Mouse (Mus musculus) limb, embryonic 15.5 days (tissue): ENCODE measurements at regions not wholly inside any gene's neighbourhood (a gene's known extent, or its start where the extent isn't known, plus 50 kb on each side); places are given as distances from the start of the nearest gene placed in this dataset.
"Not testable (repeated sequence)": the region's sequence is repeated elsewhere in the genome, so short reads cannot be mapped to it uniquely, and the experiment has no call there.

Experiments used
- ATAC-seq: fragments of 200-750 bp; cut with Nextera tagmentation; 2 replicates; pipeline ENCODE4 v1.8.0; 2017; ENCODE audit warnings: low read depth, moderate TSS enrichment; ENCODE audit not compliant: insufficient number of reproducible peaks, low FRiP score, low TSS enrichment
- H3K27ac ChIP-seq: fragments of 300-500 bp; sonication (generic); 2 replicates; pipeline ENCODE4 v1.5.1; 2015; ENCODE audit warnings: moderate library complexity, mild to moderate bottlenecking, inconsistent platforms
- H3K27me3 ChIP-seq: fragments of 300-500 bp; sonication (generic); 2 replicates; pipeline ENCODE4 v1.6.1; 2015; ENCODE audit warnings: inconsistent platforms
- H3K36me3 ChIP-seq: fragments of 300-500 bp; sonication (generic); 2 replicates; pipeline ENCODE4 v1.6.1; 2015; ENCODE audit warnings: inconsistent platforms
- H3K4me1 ChIP-seq: fragments of 300-500 bp; sonication (generic); 2 replicates; pipeline ENCODE4 v1.6.1; 2015; ENCODE audit warnings: inconsistent platforms
- H3K4me2 ChIP-seq: fragments of 300-500 bp; sonication (generic); 2 replicates; pipeline ENCODE4 v1.6.1; 2015; ENCODE audit warnings: mild to moderate bottlenecking, inconsistent platforms
- H3K4me3 ChIP-seq: fragments of 300-500 bp; sonication (generic); 2 replicates; pipeline ENCODE4 v1.5.1; 2015; ENCODE audit warnings: mild to moderate bottlenecking, inconsistent platforms
- H3K9ac ChIP-seq: fragments of 300-500 bp; sonication (generic); 2 replicates; pipeline ENCODE4 v1.6.1; 2015; ENCODE audit warnings: inconsistent platforms
- H3K9me3 ChIP-seq: fragments of 300-500 bp; sonication (generic); 2 replicates; pipeline ENCODE4 v1.6.1; 2016; ENCODE audit warnings: inconsistent platforms
- WGBS: fragments of 180-500 bp; shearing (Covaris S2); methylation state at CpG from one replicate; pipeline ENCODE4 v1.1.7; 2015; 5-methylcytosine and 5-hydroxymethylcytosine counted together

DNA sequence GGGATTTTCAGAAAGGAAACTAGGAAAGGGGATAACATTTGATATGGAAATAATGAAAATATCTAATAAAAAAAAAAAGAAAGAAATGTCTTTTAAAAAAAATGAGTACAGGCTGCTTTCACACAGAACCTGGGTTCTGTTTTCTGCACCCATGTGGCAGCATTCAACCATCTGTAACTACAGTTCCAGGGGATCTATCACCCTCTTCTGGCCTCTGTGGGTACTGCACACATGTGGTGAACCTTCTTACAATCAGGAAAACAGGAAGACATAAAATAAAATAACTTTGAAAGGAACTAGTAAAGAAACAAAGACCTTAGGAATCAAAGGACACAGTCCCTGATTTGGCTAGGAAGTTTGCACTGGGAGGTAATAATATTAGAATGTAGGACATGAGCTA is 205.5 kb upstream of the Zpld1 start:
- Histone ChIP-seq H3K36me3 (no peaks in the 10 kb centered on the region), H3K4me1 (no peaks in the 10 kb centered on the region), H3K27me3 (no peaks in the 10 kb centered on the region), H3K9me3 (no peaks in the 10 kb centered on the region), H3K4me3 (no peak overlapping the region), H3K27ac (no peak overlapping the region), H3K9ac (no peak overlapping the region), H3K4me2 (no peak overlapping the region)
- no peak for ATAC-seq

DNA sequence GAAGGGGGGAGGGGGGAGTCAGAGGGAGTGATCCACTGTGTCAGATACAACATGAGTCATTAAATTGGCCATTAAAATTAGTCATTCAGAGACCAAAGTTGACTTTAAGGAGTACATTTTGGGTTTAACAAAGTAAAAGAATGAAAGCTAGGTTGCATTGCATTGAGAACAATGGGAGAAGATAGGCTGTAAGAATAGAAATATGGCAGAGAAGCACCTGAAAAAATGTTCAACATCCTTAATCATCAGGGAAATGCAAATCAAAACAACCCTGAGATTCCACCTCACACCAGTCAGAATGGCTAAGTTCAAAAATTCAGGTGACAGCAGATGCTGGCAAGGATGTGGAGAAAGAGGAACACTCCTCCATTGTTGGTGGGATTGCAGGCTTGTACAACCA is 202.0 kb upstream of the Zpld1 start:
- H3K4me2 ChIP-seq, H3K9me3 ChIP-seq, ATAC-seq, H3K9ac ChIP-seq, H3K27ac ChIP-seq, H3K36me3 ChIP-seq, H3K27me3 ChIP-seq, H3K4me1 ChIP-seq, H3K4me3 ChIP-seq: not testable (repeated sequence)

DNA sequence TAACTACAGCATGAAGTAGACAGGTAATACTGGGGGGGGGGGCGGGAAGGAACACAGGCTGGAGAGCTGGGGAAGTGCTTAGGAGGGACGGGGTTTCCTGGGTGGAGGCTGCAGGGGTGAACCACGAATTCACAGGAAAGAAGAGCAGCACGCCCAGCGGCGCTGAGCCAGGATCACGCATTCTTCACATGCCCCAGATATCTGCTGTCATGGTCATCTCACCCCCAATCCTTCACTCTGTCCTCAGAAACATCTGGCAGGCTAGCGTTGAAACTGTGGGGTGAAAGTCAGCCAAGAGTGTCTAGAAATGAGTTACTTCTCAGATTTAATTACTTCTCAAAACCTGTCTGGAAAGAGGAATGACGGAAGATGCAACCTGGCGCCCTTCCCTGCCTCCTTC is 197.3 kb upstream of the Zpld1 start:
- H3K27ac ChIP-seq, result no peak overlapping the region
- no peaks in the 10 kb centered on the region for H3K27me3 ChIP-seq
- H3K36me3 ChIP-seq, result no peaks in the 10 kb centered on the region
- no peak overlapping the region for H3K4me3 ChIP-seq
- no peaks in the 10 kb centered on the region for H3K9me3 ChIP-seq
- ATAC-seq, result no peak
- 55% methylated on average over 10 of the region's 10 CpGs for WGBS
- H3K4me1 ChIP-seq, result no peaks in the 10 kb centered on the region
- H3K9ac ChIP-seq, result no peak overlapping the region
- H3K4me2 ChIP-seq, result no peak overlapping the region

DNA sequence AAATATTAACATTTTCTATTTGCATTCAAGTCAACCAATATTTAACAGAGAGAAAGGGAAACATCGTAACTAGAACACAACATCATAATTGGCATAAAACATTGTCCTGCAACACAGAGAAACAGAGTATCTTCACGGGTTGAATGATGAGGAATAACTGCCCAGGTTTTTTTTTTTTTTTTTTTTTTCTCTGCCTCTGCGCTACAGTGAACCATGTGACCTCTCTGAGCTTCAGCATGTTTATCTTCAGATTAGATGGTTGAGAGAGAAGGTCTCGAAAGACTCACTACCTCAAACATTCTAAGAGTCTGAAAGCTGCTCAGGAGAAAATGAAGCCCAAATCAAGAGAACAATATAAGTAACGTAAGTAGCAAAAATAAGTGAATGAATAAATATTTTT is 196.4 kb upstream of the Zpld1 start:
- Histone ChIP-seq H3K4me3 (no peak overlapping the region), H3K27ac (no peak overlapping the region), H3K9ac (no peak overlapping the region), H3K4me2 (no peak overlapping the region), H3K9me3 (no peaks in the 10 kb centered on the region), H3K36me3 (no peaks in the 10 kb centered on the region), H3K4me1 (no peaks in the 10 kb centered on the region), H3K27me3 (no peaks in the 10 kb centered on the region)
- no peak for ATAC-seq
- WGBS, result 83% methylated on average over 5 of the region's 5 CpGs

DNA sequence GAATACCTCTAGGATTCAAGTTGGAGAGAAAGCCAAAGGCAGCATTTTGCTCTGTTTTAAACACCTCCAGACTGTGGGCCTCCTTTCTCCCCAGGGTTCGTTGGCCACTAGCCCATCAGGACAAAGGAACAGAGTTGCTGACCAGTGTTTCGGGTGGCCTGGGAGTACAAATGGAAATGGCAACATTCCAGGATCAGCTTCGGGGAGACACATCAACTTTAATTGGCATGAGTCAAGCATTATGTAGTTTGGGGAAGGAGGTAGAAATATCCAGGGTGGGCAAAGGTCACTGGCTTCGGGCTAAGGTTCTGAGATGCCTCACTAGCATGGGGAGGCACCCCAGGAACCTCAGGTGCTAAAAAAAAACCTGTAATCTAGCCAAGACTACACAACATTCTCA is 194.3 kb upstream of the Zpld1 start:
- Histone ChIP-seq H3K9ac (no peak overlapping the region), H3K36me3 (no peaks in the 10 kb centered on the region), H3K9me3 (no peaks in the 10 kb centered on the region), H3K4me2 (no peak overlapping the region), H3K27ac (no peak overlapping the region), H3K4me1 (no peaks in the 10 kb centered on the region), H3K4me3 (no peak overlapping the region), H3K27me3 (no peaks in the 10 kb centered on the region)
- ATAC-seq, result no peak
- WGBS, result 81% methylated on average over 4 of the region's 4 CpGs

DNA sequence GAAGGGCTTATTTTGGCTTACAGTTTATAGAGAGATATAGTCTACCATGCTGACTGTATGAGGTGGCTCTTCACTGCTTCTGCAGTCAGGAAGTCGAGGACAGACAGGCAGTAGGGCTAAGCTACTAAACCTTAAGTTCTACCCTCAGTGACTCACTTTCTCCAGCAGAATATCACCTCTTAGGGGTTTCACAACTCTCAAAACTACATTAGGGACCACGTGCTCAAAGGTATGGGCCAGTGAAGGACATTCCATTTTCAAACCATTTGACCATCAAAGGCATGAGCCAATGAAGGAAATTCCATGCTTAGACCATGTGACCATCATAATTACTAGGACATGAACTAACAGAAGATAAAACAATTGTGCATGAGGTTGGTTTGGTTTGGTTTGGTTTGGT is 186.6 kb upstream of the Zpld1 start:
- no peak overlapping the region for H3K4me2 ChIP-seq
- WGBS, result 65% methylated on average over 2 of the region's 2 CpGs
- no peaks in the 10 kb centered on the region for H3K9me3 ChIP-seq
- no peaks in the 10 kb centered on the region for H3K4me1 ChIP-seq
- ATAC-seq, result no peak
- H3K27ac ChIP-seq, result no peak overlapping the region
- no peaks in the 10 kb centered on the region for H3K27me3 ChIP-seq
- no peak overlapping the region for H3K4me3 ChIP-seq
- H3K9ac ChIP-seq, result no peak overlapping the region
- H3K36me3 ChIP-seq, result no peaks in the 10 kb centered on the region

DNA sequence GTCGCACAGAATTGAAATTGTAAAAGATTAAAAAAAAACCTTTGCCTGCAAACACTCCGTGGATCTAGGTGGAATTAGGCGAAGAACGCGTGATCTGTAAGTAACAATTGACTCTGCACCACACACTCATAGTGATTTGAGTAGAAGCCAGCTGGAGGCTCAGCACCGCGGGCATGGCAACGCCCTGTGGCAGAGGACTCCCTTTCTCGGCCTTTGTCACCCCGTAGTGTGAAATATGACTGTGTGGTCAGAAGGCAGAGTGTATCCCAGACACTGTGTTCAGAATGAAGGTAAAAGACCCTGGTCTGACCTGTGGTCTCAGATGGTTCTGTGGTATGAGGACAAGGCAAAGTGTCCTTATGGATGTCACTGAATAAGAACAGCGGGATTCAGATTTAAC is 183.0 kb upstream of the Zpld1 start:
- Histone ChIP-seq H3K4me1 (peaks cover 4% of the 10 kb centered on the region), H3K9ac (no peak overlapping the region), H3K27me3 (peaks cover 8% of the 10 kb centered on the region; the same call in 1 of the 2 replicates), H3K27ac (no peak overlapping the region), H3K4me3 (no peak overlapping the region), H3K4me2 (no peak overlapping the region), H3K36me3 (no peaks in the 10 kb centered on the region), H3K9me3 (no peaks in the 10 kb centered on the region)
- 83% methylated on average over 11 of the region's 11 CpGs for WGBS
- no peak for ATAC-seq

DNA sequence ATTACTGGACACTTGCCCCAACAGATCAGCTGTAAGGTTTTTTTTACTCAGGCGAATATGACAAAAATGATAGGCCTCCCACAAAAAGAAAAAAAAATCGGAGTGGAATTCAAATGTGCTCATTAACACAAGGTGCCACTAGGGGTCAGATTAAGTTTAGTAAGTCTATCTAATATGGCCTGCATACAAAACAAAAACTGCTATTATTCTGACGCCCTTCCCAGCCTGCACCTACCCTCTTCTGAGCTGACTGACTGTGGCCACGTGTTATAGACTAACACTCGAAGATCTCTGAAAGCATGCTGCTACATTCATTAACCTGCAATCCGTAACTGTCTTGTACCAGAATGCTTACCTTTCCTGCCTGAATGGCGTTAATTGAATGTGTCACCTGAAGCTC is 182.5 kb upstream of the Zpld1 start:
- no peak overlapping the region for H3K4me2 ChIP-seq
- peaks cover 5% of the 10 kb centered on the region for H3K4me1 ChIP-seq
- ATAC-seq, result no peak
- H3K27ac ChIP-seq, result no peak overlapping the region
- no peak overlapping the region for H3K4me3 ChIP-seq
- H3K36me3 ChIP-seq, result no peaks in the 10 kb centered on the region
- WGBS, result 47% methylated on average over 7 of the region's 7 CpGs
- no peaks in the 10 kb centered on the region for H3K9me3 ChIP-seq
- peaks cover 8% of the 10 kb centered on the region; the same call in 1 of the 2 replicates for H3K27me3 ChIP-seq
- H3K9ac ChIP-seq, result no peak overlapping the region

DNA sequence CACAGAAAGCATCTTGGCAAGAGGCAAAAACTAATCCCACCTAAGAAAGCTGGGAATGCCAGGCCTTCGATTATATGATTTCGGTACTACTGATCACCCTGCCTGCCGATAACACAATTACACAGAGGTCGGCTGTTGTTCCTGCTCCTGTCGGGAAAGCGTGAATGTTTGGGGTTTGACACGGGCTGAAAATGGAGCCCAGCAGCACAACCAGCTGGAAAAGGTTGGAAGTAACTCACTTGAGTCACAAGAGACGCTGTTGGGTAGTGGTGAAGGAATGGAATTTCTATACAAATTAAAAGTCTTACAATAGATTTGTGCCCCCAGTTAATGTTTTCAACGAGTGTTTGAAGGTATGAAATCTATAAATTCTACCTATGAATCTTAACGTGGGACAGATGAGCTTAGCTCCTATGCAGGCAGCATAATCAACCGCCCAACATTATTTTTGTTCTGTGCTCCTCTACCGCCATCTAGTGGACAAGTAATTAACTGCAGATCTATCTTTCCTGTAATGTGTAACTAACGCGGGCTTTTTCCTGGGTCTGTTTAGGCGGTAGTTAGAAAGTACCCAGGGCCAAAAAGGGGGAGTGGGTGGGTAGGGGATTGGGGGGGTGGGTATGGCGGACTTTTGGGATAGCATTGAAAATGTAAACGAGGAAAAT is 178.9 kb upstream of the Zpld1 start:
- WGBS, result 15% methylated on average over 17 of the region's 17 CpGs

DNA sequence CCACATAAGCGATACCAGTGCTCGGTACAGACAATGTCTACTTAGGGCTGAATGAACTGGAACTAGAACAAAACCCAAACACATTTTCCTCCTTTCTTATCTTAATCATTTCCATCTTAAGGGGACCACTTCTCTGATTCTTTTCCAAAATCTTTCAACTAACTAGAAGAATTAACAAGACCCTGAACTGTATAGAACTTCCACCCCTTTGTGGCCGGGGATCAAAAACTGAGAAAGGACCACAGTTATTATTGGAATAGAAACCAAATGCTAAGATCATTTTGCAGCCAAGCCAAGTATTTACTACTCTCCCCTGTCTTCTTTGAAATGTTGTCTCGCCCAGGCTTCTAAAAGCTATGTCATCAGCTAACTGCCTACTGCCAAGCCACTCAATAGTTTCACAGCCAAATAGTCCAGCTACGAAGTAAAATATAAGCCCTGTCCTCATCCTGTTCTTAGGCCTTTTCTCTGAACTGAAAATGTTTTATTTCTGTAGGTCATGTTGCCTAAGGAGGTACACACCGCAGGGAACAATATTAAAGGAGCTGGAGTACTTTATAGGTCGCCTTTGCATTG is 177.3 kb upstream of the Zpld1 start:
- WGBS, result 40% methylated on average over 7 of the region's 7 CpGs
- no peak overlapping the region for H3K4me3 ChIP-seq
- no peak overlapping the region for H3K9ac ChIP-seq
- H3K4me1 ChIP-seq, result peaks cover 9% of the 10 kb centered on the region
- H3K4me2 ChIP-seq, result no peak overlapping the region
- H3K27ac ChIP-seq, result peak overlapping the region; percentile 17; the same call in 1 of the 2 replicates
- H3K36me3 ChIP-seq, result no peaks in the 10 kb centered on the region
- H3K9me3 ChIP-seq, result no peaks in the 10 kb centered on the region
- peak; percentile 61; the same call in 1 of the 2 replicates for ATAC-seq
- peaks cover 8% of the 10 kb centered on the region; the same call in 1 of the 2 replicates for H3K27me3 ChIP-seq

More for the DNA sequence above, 178.9 kb upstream of the Zpld1 start:
- no peaks in the 10 kb centered on the region for H3K9me3 ChIP-seq
- H3K36me3 ChIP-seq, result no peaks in the 10 kb centered on the region
- no peak for ATAC-seq
- H3K27me3 ChIP-seq, result peaks cover 8% of the 10 kb centered on the region; the same call in 1 of the 2 replicates
- peak overlapping the region; percentile 14; the same call in 1 of the 2 replicates for H3K4me3 ChIP-seq
- no peak overlapping the region for H3K9ac ChIP-seq
- no peak overlapping the region for H3K27ac ChIP-seq
- peaks cover 9% of the 10 kb centered on the region for H3K4me1 ChIP-seq
- peak overlapping the region; percentile 24 for H3K4me2 ChIP-seq

DNA sequence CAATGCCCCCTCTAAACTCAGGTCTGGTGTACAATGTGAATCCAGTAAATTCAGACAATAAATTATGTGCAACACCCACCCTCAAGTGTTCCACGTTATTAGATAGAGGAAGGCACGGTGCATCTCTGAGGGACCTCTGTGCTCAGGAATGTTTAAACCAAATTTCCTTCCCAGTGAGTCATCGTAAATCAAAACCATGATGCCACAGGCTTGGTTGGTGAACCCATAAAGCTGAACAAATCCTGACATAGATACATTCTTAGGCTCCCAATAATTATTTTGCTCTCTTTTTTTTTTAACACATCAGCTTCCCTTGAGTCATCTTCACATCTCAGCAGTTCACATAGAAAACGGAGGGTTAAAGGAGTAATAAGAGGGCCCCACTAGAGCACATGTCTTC is 173.6 kb upstream of the Zpld1 start:
- peaks cover 5% of the 10 kb centered on the region for H3K4me1 ChIP-seq
- H3K36me3 ChIP-seq, result no peaks in the 10 kb centered on the region
- no peak overlapping the region for H3K9ac ChIP-seq
- H3K27ac ChIP-seq, result no peak overlapping the region
- no peak overlapping the region for H3K4me2 ChIP-seq
- H3K4me3 ChIP-seq, result no peak overlapping the region
- 39% methylated on average over 4 of the region's 4 CpGs for WGBS
- H3K9me3 ChIP-seq, result no peaks in the 10 kb centered on the region
- no peak for ATAC-seq
- H3K27me3 ChIP-seq, result no peaks in the 10 kb centered on the region

DNA sequence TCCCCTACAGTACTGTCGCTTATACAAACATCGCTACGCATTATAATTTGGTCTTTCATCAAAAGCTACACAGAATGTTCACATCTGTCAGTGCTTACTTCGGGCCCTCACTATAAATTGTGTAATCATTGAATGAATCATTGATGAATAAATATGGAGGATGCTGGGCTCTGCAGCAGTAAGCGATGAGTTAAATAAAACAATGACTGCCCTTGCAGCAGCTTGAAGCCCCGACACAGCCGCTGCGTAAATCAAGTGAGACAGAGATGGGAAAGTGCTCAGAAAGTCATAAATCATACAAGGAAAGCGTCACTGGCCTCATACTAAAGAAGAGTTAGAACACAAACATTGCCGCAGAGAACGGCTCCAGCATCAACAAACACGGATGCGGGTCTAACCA is 172.9 kb upstream of the Zpld1 start:
- Histone ChIP-seq H3K27ac (no peak overlapping the region), H3K4me1 (peaks cover 4% of the 10 kb centered on the region; the same call in 1 of the 2 replicates), H3K4me2 (no peak overlapping the region), H3K27me3 (no peaks in the 10 kb centered on the region), H3K9me3 (no peaks in the 10 kb centered on the region), H3K9ac (no peak overlapping the region), H3K36me3 (no peaks in the 10 kb centered on the region), H3K4me3 (no peak overlapping the region)
- WGBS, result 50% methylated on average over 13 of the region's 13 CpGs
- ATAC-seq, result no peak

DNA sequence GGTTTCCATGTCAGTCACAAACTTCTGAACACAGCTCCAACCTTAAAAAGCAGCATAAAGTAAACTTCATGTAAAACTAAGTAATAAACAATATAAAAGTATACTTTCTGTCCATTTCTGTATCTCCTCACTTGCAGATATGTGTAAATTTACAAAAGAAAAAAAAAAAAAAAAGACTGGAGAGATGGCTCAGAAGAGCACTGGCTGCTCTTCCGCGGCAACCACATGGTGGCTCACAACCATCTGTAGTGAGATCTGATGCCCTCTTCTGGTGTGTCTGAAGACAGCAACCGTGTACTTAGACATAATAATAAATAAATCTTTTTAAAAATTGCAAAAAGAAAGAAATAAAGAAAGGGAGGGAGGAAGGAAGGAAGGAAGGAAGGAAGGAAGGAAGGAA is 171.9 kb upstream of the Zpld1 start:
- no peaks in the 10 kb centered on the region for H3K36me3 ChIP-seq
- H3K27me3 ChIP-seq, result no peaks in the 10 kb centered on the region
- H3K4me3 ChIP-seq, result no peak overlapping the region
- H3K9ac ChIP-seq, result no peak overlapping the region
- no peaks in the 10 kb centered on the region for H3K9me3 ChIP-seq
- no peak overlapping the region for H3K4me2 ChIP-seq
- no peak for ATAC-seq
- 66% methylated on average over 3 of the region's 3 CpGs for WGBS
- H3K27ac ChIP-seq, result no peak overlapping the region
- H3K4me1 ChIP-seq, result no peaks in the 10 kb centered on the region; the same call in 1 of the 2 replicates
